Mouse (Mus musculus): ENCODE measurements around the gene Hcfc2.
A peak's percentile ranks its signal among the peaks of the same experiment; 100 is the strongest.

Hcfc2 gene

GRCm38 (mm10) chr10:82695956-82696355, at the start of gene Hcfc2:
Gene Hcfc2, plus strand, starts transcription at chr10:82696160.
- DNase-seq (ENCODE audit: low read depth, low spot score) = no peak

- no peak for DNase-seq (ENCODE audit: low read depth, low spot score)
Measured at GRCm38 (mm10) chr10:82647205-82647811, 48.7 kb upstream of the Hcfc2 start.

- DNase-seq (ENCODE audit: low read depth, low spot score) = no peak
Measured at GRCm38 (mm10) chr10:82651221-82651620, 44.7 kb upstream of the Hcfc2 start.

- DNase-seq (ENCODE audit: low read depth, low spot score) = no peak
Measured at GRCm38 (mm10) chr10:82652625-82653024, 43.3 kb upstream of the Hcfc2 start.

DNA sequence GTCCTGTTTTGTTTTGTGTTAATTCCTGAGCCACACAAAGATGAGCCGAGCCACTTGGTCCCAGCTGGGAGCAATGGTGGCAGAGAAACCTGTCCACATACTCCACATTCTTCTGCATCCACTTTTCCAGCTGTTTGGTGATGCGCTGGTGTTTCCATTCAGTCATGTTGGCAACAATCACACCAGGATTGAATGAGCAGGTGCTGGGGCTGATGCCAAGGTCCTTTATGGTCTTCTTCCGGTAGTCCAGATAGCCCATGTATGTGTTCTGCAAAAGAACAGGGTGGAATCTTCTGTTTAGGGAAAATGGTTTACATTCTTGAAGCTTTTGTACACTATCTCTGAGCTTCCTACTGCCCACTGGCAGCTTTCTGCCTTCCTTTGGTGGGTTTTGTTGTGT, 41.4 kb upstream of the Hcfc2 start:
- DNase-seq (ENCODE audit: low read depth, low spot score) = no peak

DNA sequence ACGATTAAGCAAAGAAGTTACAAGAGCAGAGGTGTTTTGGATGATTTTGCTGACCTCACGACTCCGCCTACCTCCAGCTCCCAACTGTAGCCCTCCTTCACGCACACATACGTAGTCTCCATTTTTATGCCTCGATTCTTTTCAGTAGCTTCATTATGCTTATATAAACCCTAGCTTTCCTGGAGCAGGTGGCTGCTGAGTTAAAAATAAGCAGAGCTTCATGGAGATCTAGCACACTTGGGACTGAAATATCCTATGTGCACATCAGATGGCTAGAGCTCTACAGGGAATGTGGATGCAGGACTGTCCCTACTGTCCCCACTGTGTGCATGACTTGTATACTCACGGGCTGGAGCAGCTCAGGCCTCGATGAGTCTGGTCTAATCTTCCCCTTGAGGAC, 34.1 kb upstream of the Hcfc2 start:
- DNase-seq (ENCODE audit: low read depth, low spot score) = no peak

GRCm38 (mm10) chr10:82662267-82662990, 33.5 kb upstream of the Hcfc2 start:
- no peak for DNase-seq (ENCODE audit: low read depth, low spot score)

DNA sequence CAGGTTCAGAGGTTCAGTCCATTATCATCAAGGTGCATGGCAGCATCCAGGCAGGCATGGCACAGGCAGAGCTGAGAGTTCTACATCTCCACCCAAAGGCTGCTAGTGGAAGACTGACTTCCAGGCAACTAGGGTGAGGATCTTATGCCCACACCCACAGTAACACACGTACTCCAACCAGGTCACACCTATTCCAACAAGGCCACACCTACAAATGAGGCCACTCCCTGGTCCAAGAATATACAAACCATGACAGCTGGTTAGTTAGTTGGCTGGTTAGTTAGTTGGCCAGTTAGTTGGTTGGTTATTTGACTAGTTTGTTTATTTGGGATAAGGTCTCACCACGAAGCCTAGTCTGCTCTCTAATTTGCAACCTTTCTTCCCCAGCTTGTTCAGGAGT, 32.7 kb upstream of the Hcfc2 start:
- no peak for DNase-seq (ENCODE audit: low read depth, low spot score)

GRCm38 (mm10) chr10:82665951-82666350, 30.0 kb upstream of the Hcfc2 start:
- DNase-seq (ENCODE audit: low read depth, low spot score) = no peak

- DNase-seq (ENCODE audit: low read depth, low spot score) = peak; percentile 45
Measured at GRCm38 (mm10) chr10:82666436-82667234, 29.3 kb upstream of the Hcfc2 start.

GRCm38 (mm10) chr10:82670205-82670604, 25.8 kb upstream of the Hcfc2 start:
- no peak for DNase-seq (ENCODE audit: low read depth, low spot score)

DNA sequence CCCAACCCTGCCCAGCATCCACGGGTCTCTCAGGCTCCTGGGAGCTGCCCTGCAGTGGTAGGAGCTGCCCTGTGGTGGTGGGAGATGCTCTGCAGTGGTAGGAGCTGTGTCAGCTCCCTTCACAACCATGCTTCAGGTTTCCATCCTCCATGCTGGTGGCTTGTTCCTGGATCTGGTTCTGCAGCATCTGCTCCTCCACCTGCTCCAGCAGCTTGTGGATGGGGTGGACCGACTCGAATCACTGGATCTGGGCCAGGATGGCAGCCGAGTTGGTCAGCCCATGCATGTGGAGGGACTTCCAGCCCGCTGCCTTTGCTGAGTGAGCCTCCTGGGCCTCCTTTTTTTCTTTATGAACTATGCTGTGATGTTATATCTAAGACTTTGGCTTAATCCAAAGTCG, 19.0 kb upstream of the Hcfc2 start:
- no peak for DNase-seq (ENCODE audit: low read depth, low spot score)

DNA sequence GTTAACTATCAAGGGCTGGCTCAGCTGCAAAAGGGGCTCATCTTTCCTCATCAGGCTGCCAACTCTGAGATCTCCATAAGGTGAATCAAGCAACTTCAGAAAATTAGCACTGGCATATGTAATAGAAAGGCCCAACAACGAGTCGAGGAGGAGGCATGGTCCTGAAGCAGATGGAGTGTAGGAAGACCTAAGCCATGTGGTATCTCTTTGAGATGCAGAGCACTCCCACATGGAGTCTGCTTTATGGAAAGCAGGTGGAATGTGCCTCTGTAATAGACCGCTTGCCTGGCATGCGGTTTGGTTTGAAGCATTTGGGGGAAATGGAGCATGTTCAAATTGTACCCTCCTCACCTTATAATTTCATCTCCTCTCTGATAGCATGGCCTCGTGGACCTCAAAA, 15.2 kb upstream of the Hcfc2 start:
- DNase-seq (ENCODE audit: low read depth, low spot score) = no peak

DNA sequence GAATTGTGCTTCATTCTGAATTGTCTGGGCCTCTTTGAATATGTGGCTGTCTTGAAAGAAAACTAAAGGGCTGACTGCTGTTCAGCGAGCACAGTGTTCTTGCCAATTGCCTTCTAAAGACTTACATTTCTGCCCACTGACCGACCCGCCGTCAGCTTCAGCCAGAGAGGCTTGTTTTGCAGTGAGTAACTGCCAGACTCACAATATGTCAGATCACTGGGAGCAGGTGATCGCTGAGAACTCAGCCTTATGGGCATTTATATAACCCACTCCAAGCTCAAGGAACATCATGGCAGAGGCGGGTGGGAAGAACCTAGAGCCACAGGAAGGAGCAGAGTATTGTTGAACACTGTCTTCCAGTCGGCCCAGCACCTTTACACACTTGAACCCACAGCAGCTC, 14.3 kb upstream of the Hcfc2 start:
- DNase-seq (ENCODE audit: low read depth, low spot score) = no peak

DNA sequence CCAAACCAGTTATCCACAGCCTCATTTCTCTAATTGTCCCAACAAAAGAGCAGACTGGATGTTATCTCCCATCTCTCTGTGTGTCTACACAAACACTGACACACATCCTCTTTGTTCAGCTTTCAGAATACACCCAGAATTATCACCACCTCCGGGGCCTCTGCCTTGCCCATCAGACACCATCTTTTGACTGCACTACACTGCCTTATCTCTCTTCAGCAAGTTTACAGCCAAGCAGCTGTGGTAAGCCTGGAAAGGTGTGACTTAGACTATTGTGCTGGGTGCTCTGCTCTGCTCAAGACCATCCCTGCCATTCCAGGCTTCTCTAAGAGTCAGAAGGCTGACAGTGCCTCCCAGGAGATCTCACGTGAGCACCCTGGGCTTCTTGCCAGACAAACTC, 10.5 kb upstream of the Hcfc2 start:
- DNase-seq (ENCODE audit: low read depth, low spot score) = no peak

- no peak for DNase-seq (ENCODE audit: low read depth, low spot score)
Measured at GRCm38 (mm10) chr10:82689681-82690211, 6.2 kb upstream of the Hcfc2 start.

DNA sequence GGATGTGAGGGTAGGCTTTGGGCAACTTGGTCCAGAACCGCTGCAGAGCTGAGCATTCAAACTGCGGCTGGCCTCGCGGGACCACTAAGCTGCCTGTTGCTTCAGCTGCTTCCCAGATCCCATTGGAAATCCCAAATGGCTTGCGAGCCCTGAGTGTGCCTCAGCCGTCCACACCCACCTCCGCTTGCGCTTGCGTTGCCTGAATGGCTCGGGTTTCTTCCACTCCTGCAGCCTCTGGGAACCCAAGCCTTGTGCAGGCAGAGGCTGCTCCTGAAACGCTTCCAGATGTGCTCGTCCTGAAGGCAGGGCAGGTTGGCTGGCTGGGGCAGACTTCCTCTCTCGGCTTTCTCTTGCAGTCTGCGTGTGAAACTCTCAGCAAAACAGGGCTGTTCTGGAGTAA, 5.5 kb upstream of the Hcfc2 start, which contains the start of gene Glt8d2:
TSS of gene Glt8d2 (minus strand) at position 157 of the 400 bp plus-strand sequence.
- DNase-seq (ENCODE audit: low read depth, low spot score) = no peak

DNA sequence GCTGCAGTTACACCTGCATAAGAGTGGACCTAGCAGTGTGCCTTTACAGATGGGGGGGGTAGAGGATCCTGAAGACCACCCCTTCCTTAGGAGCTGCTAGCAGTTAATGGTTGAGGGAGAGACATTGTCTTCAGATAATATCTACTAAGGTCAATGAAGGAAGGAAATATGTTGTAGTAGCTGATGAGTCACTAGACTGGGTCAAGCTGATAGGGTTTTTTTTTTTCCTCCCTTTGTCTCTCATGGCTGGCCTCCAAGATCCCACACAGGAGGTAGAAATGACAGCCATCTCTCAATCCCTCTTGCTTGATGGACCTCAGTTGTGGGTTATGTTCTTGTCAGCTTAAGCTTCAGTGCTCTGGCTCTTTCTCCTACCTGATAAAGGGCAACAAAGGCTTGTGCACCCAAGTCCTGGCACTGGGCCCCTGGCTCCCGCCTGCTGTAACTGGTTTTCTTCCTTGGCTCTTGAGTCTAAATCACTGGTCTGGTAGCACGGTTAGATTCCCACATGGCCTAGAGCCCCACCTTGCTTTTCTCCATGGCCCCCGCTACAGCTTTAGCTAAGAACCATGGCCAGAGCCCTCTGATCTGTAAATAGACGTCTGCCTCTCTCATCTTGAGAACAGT, 606 bp downstream of the Hcfc2 start:
- DNase-seq (ENCODE audit: low read depth, low spot score) = no peak

DNA sequence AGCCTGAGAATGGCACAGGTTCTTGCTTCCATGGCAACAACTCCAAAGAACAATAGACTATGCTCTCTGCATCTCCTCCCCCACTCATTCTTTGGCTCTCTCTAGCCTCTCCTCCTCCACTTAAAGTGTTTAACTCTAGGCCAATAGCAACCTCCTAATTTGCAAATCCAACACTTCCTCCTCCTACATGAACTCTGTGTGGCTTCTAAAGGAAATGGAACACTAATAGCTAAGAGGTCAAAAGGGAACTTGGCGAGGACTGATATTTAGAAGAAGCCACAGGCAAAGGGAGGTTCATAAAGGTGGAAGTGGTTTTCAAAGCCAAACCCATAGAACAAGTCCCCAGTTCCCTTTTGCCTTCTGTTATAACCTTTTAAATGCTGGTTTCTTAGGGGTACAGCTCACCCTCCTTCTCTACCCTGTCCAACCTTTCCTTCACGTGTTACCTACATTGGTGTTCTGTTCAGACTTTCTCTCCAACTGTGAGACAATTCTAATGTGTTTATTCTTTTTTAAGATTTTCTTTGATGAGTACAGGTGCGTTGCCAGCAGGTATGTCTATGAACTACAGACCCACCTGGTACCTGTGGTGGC, 1.4 kb downstream of the Hcfc2 start:
- DNase-seq (ENCODE audit: low read depth, low spot score) = no peak

DNA sequence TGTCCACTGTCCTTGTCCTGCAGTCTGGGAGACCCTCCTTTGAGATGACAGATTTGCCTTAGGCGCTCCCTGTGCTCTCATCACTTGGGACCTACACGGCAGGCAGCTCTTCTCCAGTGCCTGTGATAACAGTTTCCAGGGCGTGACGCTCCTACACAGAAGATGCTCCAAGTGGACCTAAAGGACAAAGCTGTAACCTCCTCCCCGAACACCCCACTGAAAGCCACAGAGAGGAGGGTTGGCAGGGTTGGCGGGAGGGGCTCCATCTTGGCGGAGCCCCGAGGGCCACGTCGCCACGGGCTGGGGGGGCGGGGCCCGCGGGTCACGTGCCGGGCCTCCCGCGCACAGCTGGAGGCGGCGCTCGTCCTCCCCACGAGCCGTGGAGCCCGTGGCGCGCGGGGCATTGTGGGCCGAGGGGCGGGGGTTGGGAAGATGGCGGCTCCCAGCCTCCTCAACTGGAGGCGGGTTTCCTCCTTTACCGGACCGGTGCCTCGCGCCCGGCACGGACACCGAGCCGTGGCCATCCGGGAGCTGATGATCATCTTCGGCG, 2.8 kb downstream of the Hcfc2 start:
- DNase-seq (ENCODE audit: low read depth, low spot score) = peak; percentile 71

DNA sequence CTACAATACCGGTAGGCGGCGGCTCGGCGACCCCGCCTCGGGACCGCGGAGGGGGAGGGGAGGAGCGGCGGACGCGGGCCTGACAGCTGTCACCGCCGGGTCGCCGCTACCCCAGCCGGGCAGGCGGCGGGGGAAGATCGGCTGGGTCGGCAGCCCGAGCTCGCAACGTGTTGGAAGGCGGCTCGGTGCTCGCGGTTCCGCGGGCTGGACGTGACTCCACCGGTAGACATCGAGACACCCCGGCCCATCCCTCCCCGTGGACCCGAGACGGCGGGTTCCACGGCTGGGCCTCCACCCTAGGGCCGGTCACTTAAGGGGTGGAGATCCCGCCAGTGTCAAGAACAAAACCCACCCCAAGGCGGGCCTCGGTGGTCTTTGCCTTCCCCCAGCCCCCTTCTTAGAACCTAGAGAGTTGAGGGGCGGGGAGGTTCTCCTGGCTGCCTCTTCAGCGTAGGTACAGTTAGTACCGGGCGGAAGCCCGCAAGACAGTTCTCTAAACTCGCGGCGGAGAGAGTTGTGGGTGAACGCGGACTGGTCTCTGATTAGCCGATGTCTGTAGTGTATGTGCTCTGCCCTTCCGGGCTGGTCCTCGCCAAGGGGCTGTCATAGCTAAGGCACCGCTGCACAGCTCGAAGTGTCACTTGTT, 3.5 kb downstream of the Hcfc2 start:
- DNase-seq (ENCODE audit: low read depth, low spot score) = no peak

Data from retina, adult 2 months (tissue).